Mouse (Mus musculus): ENCODE results near the gene Tob2. TPM values are rescaled to one million over a fixed set of nuclear protein-coding genes. Genes with fewer than 3 reads are reported as not detected.
A peak's percentile ranks its signal among the peaks of the same experiment; 100 is the strongest.

The Tob2 gene
- total RNA-seq, 2 experiments from 2014 or later, result 27.7 to 34.1 TPM

DNA sequence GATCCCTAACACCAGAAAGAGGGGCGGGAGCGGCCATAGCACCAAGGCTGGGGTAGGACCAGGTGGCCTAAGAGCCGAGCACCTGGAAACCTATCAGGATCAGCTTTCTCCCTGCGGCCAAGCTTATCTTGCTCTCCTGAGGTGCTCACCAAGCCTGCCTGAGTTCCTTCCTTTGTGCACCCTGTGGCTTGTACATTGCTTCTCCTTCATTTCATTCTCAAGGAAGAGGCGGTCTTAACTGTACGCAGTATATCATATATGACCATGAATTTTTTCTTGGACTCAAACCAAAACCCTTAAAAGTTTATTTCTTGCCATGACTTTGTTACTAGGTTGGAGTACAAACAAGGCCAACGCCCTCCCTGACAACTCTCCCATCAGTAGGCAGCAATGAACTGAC is 5.6 kb upstream of the Tob2 start:
- no peak for DNase-seq (ENCODE audit: extremely low spot score in 1 of 2, low spot score in 1 of 2)

DNA sequence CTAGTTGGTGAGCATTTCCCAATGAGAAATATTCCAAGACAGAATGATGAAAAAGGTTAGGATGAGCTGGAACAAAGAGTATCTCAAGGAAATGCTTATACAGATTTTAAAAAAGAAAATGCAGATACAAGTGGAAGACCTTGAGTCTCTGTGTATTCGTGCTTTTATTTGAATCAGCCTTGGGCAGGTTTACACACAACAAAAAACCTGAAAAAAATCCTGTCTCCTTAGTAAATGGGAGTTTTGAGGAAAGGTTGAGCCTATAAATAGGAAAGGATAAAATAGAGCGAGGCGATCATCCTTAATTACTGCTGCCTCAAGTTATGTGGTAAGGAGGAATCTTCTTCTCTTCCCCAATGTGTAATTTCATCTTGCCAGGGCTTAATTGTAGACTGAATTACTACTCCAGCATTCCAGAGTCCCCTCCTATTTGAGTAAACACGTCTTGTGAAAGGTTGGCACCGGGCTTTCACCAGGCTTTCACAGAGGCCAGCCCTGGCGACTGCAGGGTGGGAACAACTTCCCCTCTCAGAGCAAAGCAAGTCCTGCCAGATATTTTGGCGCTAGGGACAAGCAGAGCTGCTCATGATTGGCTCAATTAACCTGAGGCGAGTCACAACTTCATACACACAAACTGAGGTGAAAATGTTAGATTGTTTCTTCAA is 2.0 kb upstream of the Tob2 start:
- DNase-seq (ENCODE audit: extremely low spot score in 1 of 2, low spot score in 1 of 2), result no peak

DNA sequence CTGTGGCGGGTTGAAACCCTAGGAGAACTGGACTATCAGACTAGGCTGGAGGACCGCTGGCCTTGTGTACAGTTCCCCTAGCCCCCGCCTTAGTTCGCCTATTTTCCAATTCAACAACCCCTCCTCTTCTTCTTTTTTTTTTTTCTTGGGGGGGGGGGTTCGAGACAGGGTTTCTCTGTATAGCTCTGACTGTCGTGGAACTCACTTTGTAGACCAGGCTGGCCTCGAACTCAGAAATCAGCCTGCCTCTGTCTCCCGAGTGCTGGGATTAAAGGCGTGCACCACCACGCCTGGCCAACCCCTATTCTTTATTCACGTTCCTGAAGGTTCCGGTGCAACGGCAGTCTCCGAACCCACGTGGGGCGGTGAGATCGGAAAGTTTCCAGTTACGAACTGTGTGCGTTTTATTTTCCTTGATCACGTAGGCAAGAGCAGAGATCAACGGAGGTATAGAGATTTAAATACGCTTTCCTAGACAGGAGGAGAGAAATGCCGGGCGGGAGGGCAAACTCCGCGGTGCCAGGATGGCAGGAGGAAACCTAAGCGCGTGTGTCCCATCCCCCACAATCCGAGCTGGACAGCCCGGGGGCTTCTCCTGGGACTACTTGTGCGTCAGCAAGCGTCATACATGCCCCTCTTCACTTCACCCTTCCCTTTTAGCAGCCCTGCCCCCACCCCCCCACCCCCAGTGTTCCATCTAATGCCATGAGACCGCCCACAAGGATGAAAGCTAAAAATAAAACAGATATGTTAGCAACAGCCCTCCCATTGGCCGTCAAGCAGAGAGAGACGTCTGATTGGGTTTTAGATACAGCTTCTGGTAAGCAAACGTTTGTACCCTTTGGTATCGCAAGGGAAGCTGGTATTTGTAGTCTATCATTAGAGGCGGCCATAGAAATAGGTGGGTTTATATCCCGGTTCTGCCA is 997 bp upstream of the Tob2 start:
- DNase-seq (ENCODE audit: extremely low spot score in 1 of 2, low spot score in 1 of 2), result peak; percentile 67 to 71

DNA sequence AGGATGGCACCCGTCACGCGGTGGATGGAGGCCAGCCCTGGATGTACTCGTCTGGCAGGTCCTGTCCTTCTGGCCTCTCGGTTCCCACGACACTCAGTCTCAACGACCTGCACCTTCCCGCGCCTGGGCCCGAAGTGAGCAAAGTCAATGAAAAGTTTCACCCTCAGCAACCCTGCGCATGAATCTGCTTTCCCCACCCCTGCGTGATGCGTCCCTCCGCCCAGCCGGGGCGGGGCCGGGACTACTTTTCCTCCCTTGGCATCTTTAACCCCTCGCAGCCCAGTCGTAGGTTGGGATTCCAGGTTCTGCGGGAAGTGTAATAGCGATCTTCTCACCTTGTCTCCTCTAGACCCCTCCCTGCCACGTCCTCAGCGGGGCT is 469 bp downstream of the Tob2 start:
- DNase-seq (ENCODE audit: extremely low spot score in 1 of 2, low spot score in 1 of 2), result peak; percentile 91 to 98

DNA sequence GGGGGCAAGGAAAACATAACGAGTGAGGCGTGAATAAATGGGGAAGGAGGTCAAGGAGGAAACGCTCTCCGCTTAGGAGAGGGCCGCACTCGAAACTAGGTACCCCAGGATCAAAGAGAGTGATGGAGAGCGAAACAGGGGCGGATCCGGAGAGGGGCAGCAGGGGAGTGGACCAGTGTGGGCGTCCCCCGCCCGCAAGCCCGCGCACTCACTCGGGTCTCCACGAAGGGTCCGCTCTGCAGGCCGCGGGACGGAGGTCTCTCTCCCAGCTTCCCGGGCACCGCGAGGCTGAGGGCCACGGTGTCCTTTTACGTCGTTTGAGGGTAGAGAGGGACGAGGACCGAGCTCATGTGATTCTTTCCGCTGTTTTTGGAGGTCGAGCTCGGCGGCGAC is 876 bp downstream of the Tob2 start:
- peak in 1 of 2 experiments; percentile 54 for DNase-seq (ENCODE audit: extremely low spot score in 1 of 2, low spot score in 1 of 2)

DNA sequence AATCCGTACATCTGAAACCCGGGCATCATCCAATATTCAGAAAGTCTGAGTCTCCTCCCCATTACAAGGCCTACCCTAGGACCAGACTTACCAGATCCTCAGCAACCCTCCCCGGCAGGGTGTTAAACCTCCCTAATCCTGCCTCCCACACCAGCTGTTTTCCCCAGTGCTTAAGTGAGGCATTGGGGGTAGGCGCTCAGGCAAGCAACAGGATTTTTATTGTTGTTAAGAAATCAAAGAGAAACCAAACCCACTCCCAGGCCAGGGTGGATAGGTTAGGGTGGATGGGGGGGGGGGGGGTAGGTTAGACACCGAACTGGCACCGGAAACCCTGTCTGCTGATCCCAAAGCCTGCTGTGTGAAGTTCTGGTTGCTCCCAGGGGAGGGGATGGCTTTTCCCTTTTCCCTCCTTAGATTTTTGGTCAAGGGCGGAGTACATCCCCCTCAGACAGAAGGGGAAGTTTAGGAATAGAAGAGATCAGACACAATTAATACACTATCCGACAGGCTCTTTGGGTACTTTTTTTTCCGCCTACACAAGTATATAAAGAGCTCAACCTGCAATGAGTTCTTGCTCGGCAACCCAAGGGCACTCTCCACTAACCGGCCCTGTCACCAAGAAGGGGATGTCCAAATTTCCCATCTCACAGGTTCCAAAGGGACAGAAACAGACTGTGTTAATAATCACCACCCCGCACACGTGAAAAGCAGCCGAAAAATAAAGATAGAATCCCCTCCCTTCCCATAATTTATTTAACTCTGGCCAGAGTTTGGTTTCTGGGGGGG is 1.5 kb downstream of the Tob2 start:
- no peak for DNase-seq (ENCODE audit: extremely low spot score in 1 of 2, low spot score in 1 of 2)

DNA sequence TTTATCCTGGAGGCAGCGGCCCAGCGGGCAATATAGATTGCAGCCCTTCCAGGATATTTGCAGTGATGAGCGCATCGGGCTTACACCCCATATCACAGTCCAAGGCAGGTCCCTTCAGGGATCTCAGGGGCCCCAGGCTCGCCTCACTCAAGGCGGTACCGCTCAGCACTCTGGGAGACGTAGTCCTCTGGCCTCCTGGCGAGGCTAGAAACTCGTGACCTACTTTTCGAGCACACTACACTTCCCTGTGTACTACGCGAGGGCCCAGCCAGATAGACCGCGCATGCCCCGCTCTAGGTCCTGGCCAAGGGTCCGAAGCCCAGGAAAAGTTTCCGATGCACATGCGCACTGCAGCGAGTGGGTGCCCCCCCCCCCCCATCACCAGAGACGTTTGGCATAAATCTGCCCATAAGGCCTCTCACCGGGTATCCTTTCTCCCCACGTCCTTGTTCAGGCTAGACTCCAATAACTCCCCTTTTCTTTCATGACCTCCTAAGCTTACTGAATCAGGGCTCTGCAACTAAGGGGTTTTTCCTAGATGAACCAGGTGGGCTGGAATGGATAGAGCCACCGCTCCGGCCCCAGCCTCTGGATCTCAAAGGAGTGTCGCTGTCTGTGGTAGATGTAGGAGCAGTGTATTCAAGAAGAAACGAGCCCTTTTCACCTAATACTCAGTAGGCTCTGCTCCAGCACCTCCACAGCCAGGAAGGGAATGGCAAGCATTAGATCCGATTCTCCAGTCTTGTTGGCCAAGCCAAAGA is 2.4 kb downstream of the Tob2 start:
- peak; percentile 62 to 63 for DNase-seq (ENCODE audit: extremely low spot score in 1 of 2, low spot score in 1 of 2)

DNA sequence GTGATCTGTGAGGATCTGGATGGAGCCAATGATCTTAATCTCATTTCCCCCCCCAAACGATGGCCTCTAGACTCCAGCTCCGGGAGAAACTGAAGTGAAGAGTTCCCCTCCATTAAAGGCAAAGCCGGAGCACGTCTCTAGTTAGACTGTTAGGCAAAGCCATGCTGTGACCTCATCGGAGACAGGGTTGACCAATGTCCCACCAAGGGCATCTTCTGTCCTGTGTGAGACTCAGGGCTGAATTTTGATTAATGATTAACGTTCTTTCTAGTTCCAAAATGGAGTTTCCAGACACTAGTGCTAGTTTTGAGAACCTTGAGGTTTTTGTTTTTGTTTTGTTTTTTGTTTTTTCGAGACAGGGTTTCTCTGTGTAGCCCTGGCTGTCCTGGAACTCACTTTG is 5.5 kb downstream of the Tob2 start:
- DNase-seq (ENCODE audit: extremely low spot score in 1 of 2, low spot score in 1 of 2), result no peak

DNA sequence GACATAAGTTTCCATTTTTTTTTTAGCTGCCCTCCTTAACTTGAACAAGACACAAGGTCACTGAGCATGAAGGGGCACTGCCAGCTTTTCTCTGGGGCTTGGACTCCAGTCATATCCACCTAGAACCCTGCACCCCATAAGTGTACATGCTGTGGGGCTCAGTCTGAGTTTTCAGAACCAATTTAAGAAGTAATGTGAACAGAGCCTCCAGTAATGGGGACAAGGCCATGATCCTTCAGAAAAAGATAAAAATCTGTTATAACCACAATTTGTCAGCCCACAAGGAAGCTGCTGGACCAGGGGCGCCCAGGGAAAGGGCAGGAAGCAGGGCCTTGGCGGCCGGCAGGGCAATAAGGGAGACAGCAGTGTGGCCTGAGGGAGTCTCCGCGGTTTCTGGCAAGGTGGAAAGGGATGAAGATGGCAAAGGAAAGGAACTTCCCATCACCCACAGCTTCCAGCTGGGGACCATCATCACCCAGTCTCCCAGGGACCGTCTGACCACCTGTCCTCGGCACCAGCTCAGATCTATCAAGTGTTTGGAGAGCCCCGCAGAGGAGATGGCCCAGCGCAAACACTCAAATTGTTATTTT is 6.1 kb downstream of the Tob2 start:
- DNase-seq (ENCODE audit: extremely low spot score in 1 of 2, low spot score in 1 of 2), result no peak

DNA sequence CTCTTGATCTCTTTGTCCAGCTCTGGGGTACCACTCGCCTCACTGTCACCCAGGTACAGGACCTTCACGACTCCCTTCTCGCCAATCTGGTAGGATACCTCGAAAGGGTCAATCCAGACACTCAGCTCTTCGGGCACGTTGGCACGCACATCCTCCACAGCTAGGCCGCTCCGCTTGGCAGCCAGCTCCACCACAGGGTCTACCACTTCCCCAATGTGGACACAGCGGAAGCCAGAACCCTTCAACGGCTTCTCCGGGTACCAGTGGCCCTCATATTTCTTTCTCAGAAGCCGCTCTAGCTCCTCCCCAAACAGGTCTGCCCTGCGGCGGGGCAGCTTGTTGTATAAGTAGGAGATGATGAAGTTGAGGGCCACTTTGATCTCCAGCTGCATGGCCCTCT is 7.2 kb downstream of the Tob2 start:
- DNase-seq (ENCODE audit: extremely low spot score in 1 of 2, low spot score in 1 of 2), result no peak

DNA sequence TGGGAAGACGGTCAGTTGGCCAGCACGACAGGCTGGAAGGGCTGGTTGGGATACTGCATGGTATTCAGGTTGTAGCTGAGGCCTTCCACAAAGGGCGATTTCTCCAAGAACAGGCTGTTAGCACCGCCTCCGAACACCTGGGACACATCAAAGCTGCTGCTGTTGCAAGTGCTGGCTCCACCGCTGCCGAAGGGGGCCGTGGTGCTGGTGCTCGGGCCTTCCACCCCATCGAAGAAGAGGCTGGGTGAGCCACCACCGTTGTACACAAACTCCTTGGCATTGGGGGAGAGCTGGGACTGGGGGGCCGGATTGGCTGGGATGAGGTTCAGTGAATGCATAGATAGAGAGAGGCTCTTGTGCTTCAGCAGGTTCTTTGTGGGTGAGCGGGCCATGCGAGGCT is 7.9 kb downstream of the Tob2 start:
- DNase-seq (ENCODE audit: extremely low spot score in 1 of 2, low spot score in 1 of 2), result no peak

DNA sequence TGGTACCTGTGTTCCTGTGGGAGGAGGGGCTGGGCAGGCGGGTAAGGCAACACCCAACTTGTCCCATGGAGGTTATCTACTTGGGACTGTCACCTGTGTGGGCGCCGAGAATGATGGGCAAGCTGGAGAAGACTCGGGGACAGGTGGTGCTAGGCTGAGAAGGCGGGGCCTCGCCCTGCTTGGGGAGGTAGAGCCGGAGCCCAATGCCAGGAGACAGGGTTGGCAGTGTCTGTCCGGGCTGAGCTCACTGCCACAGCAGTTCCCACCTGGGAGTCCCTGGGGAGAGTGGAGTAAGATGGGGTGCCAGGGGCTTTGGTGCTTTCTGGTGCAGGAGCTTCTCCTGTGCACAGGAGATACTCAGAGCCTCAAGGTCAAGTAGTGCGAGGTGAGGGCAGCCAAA is 9.5 kb downstream of the Tob2 start:
- DNase-seq (ENCODE audit: extremely low spot score in 1 of 2, low spot score in 1 of 2), result no peak

DNA sequence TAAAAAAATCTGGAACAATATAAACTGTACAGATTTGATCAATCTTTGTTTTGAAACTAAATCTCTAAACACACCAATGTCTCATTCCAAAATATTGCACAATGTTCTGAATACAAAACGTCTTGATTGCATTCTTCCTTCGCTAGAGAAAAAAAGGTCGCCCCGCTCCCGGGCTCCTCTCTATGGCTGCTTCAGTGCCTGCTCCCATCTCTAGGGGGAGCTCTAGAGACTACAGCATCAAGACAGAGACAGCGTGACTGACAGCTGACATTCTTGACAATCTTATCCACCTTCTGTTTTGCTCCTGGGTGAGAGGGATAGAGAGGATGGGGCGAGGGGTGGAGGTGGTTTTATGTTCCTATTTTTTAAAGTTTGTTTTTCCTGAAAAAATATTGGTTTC is 10.3 kb downstream of the Tob2 start:
- peak in 1 of 2 experiments; percentile 62 for DNase-seq (ENCODE audit: extremely low spot score in 1 of 2, low spot score in 1 of 2)

DNA sequence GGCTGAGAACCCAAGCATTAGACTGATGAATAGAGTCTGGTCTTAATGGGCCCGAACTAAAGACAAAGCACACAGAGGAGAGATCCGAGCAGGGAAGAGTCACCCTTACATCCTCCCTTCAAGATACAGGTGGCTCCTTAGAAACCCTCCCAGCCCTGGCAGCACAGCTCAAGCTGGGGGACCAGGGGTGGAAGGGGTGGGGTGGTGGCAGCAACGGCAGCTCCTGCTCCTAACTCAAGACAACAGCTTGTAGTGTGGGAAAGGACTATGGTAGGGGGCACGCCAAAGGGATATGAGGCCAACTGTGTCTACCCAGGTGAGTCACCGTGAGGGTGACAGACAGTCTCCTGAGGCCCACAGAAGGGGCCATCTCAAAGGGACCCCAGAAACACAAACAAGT is 10.7 kb downstream of the Tob2 start:
- DNase-seq (ENCODE audit: extremely low spot score in 1 of 2, low spot score in 1 of 2), result no peak

DNA sequence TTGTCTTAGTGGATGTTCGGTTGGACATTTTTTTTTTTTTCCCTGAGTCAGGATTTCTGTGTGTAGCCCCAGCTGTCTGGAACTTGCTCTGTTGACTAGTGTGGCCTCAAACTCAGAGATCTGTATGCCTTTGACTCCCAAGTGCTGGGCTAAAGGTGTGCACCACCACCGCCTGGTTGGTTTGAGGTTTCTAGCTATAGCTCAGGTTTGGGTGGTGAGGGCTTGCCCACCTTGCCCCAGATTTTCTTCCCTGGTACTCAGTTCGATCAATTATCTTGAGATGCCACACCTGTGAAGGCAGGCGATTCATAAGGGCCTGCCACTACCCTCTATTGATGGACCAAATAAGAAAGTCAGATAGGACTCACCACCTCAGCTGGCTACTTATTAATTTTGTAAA is 11.4 kb downstream of the Tob2 start:
- DNase-seq (ENCODE audit: extremely low spot score in 1 of 2, low spot score in 1 of 2), result no peak

DNA sequence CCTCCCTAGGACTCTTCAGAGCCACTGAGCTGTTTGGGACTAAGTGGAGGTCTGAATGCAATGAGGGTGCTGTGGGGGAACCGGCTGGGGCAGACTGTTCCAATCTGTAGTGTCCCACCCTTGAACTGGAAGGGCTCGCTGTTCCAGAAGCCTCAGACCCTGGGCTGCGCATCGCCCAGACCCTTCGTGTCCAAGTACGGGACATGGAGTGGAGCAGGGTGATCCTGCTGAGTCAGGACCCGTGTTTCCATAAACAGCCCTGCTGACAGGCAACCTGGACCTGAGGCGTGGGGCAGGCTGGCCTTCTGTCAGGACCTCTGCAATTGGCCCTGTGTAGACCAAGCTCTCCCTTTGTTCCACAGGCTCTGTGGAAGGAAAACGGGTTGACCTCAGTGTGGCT is 11.8 kb downstream of the Tob2 start:
- no peak for DNase-seq (ENCODE audit: extremely low spot score in 1 of 2, low spot score in 1 of 2)

DNA sequence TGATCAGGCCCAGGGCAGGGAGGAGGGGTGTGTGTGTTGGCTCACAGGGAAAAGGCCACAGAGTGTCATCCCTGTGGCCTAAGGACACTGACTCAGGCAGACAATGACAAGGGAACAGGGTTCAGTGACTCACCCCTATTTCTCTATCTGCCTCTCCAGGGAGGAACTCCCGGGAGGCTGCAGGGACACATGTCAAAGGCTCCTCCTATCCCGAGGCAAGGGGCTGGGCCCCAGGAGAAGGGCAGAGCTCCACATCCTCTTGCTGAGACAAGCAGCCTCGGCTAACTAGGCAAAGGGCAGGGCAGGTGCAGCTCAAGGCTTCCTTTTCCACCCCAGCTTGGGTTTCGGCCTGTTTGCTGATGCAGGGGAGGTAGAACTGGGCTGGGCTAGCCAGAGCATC is 12.9 kb downstream of the Tob2 start:
- no peak for DNase-seq (ENCODE audit: extremely low spot score in 1 of 2, low spot score in 1 of 2)

DNA sequence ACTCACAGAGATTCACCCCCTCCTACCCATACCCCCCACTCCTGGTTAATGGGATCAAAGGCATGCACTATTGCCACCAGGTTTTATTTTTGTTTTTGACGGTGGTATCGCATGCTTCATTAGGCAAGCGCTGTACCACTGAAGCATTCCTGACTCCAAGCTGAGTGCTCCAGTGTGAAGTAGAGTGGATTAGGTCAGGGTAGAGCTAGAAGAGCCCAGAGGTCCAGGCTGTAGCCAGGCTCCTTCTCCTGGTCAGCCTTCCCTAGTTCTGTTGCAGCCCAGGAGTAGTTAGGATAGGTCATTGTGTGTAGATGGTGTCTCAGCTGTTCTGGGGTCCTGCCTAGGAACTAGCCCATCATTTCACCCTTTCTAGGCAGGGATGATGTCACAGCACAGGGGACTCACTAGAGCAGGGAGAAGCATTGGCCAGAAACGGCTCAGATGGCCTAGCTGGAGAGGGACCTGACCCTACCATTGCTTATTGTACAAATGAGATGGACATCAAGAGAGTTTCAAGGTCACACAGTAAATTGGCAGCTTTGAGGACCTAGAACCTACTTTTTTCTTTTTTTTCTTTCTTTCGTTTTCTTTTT is 13.5 kb downstream of the Tob2 start:
- no peak for DNase-seq (ENCODE audit: extremely low spot score in 1 of 2, low spot score in 1 of 2)

DNA sequence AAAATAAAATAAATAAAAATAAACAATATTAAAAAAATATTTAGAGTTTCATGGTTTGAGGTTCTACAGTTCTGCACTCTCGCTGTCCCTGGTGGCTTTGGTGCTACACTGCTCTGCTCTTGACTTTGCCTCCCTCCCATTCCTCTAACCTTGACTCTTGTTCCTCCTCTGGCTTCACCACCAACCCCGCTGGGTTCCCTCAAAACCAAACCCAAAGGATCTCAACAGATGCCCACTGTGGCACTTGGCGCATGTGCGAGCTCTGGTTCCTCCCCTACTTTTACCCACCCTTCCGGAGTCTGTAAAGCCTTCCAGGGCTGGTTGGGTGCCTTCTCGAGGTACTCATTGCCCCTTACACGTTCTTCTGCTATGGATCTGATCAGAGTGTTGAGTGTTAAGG is 16.3 kb downstream of the Tob2 start:
- no peak for DNase-seq (ENCODE audit: extremely low spot score in 1 of 2, low spot score in 1 of 2)

DNA sequence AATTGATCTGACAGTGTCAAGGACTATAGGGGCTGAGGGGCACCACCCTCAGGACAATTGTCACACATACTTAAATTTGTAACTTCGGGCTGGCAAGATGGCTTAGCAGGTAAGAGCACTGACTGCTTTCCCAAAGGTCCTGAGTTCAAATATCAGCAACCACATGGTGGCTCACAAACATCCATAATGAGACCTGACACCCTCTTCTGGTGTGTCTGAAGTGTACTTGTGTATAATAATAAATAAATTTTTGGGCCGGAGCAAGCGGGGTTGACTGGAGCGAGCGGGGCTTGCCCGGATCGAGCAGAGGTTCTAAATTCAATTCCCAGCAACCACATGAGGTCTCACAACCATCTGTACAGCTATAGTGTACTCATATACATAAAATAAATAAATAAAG is 18.3 kb downstream of the Tob2 start:
- no peak for DNase-seq (ENCODE audit: extremely low spot score in 1 of 2, low spot score in 1 of 2)

All from layer of hippocampus, postnatal 25 days (tissue).